Mouse (Mus musculus): ENCODE measurements around the gene Rnf223. TPM values are rescaled to one million over a fixed set of nuclear protein-coding genes. Genes with fewer than 3 reads are reported as not detected.
"Not testable (repeated sequence)": the region's sequence is repeated elsewhere in the genome, so short reads cannot be mapped to it uniquely, and the experiment has no call there.

Gene Rnf223
- polyA plus RNA-seq, 1 experiment from 2014 or later: 0.16 TPM

DNA sequence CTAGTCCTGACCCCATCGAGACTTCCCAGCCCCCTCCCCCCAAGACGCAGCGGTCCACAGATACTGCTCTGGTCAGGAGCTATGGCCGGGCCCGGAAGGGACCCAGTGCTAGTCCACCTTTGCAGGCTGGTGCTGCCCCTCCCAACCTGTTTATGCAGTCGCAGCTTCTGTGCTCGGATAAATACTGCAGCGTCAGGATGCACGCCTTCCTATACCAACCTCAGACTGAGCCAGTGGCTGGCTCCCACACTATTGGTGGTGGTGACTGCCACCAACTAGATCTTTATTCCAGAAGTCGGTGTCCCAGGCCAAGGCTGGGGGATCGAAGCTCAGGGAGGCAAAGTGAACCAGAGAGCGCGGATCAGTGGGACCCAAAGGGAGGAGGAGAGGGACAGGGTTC lies 4.8 kb downstream of the Rnf223 start:
- no peak overlapping the region for H3K4me3 ChIP-seq (ENCODE audit: low read depth, low read length)
- no peak overlapping the region for H3K4me2 ChIP-seq
- no peak overlapping the region for H3K27ac ChIP-seq (ENCODE audit: low read depth, low read length)
- H3K4me1 ChIP-seq (replicated peaks; ENCODE audit: control insufficient read depth, insufficient read depth, low read length): no peaks in the 10 kb centered on the region; the same call in 1 of the 2 replicates
- DNase-seq (ENCODE audit: low spot score) (no peak), ATAC-seq (replicated peaks; ENCODE audit: low FRiP score) (no peak; the same call in 1 of the 2 replicates)
- no peaks in the 10 kb centered on the region for H3K27me3 ChIP-seq (replicated peaks; ENCODE audit: control insufficient read depth, insufficient read depth, low read length)
- H3K9me3 ChIP-seq (ENCODE audit: control insufficient read depth, low read length): peaks cover 7% of the 10 kb centered on the region
- WGBS: 92% methylated on average over 13 of the region's 13 CpGs
- no peak overlapping the region for H3K9ac ChIP-seq (ENCODE audit: low read depth, low read length)
- no peaks in the 10 kb centered on the region for H3K36me3 ChIP-seq (ENCODE audit: control insufficient read depth, insufficient read depth, low read length)

DNA sequence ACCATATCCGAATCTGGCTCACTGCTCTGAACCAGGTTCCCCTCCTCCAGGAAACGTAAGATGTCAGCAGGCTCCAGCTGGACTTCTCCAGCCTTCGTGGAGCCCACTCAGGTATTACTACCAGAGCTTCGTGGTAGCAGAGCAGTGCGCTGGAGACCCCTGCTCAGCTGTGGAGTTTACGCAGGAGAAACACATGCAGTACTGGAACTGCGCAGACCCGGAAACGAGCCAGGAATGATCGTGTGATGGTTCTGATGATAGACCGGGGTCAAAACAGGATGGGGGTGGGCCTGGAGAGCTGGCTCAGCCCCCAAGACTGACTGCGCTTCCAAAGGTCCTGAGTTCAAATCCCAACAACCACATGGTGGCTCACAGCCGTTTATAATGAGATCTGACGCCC lies 5.5 kb downstream of the Rnf223 start:
- Histone ChIP-seq H3K4me3 (ENCODE audit: low read depth, low read length) (no peak overlapping the region), H3K36me3 (ENCODE audit: control insufficient read depth, insufficient read depth, low read length) (no peaks in the 10 kb centered on the region), H3K9me3 (ENCODE audit: control insufficient read depth, low read length) (peaks cover 7% of the 10 kb centered on the region), H3K4me1 (replicated peaks; ENCODE audit: control insufficient read depth, insufficient read depth, low read length) (no peaks in the 10 kb centered on the region; the same call in 1 of the 2 replicates), H3K9ac (ENCODE audit: low read depth, low read length) (no peak overlapping the region), H3K27me3 (replicated peaks; ENCODE audit: control insufficient read depth, insufficient read depth, low read length) (no peaks in the 10 kb centered on the region), H3K4me2 (no peak overlapping the region), H3K27ac (ENCODE audit: low read depth, low read length) (no peak overlapping the region)
- WGBS: 92% methylated on average over 14 of the region's 14 CpGs
- DNase-seq (ENCODE audit: low spot score) (peak; percentile 22), ATAC-seq (replicated peaks; ENCODE audit: low FRiP score) (no peak)

DNA sequence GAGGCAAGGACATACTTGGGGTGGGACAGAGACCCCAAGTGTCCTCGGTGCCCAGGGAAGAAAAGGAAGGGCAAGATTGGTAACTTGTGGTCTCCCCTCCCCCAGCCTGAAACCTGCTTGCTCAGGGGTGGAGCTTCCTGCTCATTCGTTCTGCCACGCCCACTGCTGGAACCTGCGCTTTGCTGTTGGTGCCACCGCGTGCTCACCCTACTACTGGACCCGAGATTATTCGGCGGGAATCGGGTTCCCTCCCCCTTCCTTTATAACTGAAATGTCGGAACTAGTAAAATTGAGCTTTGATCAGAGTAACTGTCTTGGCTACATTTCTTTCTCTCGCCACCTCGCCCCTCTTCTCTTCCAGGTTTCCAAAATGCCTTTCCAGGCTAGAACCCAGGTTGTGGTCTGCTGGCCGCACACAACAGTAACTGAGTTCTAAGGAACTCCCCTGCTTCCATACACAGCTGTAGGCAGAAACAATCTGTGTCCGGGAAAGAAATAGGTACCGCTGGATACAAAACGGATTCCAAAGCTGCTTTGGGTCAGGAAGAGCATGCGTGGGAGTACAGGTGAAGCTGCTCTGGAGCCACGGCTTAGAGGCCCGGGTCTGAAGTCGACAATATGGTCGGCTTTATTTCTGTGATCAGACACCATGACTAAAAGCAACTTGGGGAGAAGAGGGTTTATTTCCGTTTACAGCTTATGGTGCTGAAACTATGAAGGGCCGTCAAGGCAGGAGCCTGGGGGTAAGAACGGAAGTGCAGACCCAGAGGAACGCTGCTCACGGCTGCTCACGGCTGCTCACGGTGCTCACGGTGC lies 6.2 kb downstream of the Rnf223 start:
- Histone ChIP-seq H3K9ac (ENCODE audit: low read depth, low read length) (no peak overlapping the region), H3K27ac (ENCODE audit: low read depth, low read length) (no peak overlapping the region), H3K9me3 (ENCODE audit: control insufficient read depth, low read length) (peaks cover 7% of the 10 kb centered on the region), H3K4me1 (replicated peaks; ENCODE audit: control insufficient read depth, insufficient read depth, low read length) (no peaks in the 10 kb centered on the region; the same call in 1 of the 2 replicates), H3K36me3 (ENCODE audit: control insufficient read depth, insufficient read depth, low read length) (no peaks in the 10 kb centered on the region), H3K4me2 (no peak overlapping the region), H3K27me3 (replicated peaks; ENCODE audit: control insufficient read depth, insufficient read depth, low read length) (no peaks in the 10 kb centered on the region), H3K4me3 (ENCODE audit: low read depth, low read length) (no peak overlapping the region)
- peak; percentile 24 for DNase-seq (ENCODE audit: low spot score)
- 92% methylated on average over 30 of the region's 30 CpGs for WGBS
- ATAC-seq (replicated peaks; ENCODE audit: low FRiP score): no peak

DNA sequence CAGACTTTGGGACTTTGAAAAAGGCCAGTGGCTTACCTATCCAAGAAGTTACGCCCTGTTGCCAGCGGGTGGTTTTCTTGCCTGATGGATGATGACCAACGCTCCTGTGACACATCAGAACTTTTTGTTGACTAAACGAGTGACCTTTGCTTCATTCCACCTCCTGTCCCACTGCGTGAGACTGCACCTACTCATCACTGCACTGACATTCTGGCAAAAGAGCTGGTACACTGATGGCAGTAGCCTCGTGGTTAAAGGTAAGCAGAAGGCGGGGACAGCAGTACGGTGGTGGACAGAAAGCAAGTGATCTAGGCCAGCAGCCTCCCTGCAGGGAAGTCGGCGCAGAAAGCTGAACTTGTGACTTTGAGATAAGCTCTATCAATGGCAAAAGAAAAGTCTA lies 20.6 kb downstream of the Rnf223 start:
- 68% methylated on average over 10 of the region's 10 CpGs for WGBS
- not testable (repeated sequence) for H3K4me3 ChIP-seq (ENCODE audit: low read depth, low read length); ATAC-seq (replicated peaks; ENCODE audit: low FRiP score); H3K27me3 ChIP-seq (replicated peaks; ENCODE audit: control insufficient read depth, insufficient read depth, low read length); DNase-seq (ENCODE audit: low spot score); H3K36me3 ChIP-seq (ENCODE audit: control insufficient read depth, insufficient read depth, low read length); H3K4me1 ChIP-seq (replicated peaks; ENCODE audit: control insufficient read depth, insufficient read depth, low read length); H3K9ac ChIP-seq (ENCODE audit: low read depth, low read length); H3K27ac ChIP-seq (ENCODE audit: low read depth, low read length); H3K4me2 ChIP-seq; H3K9me3 ChIP-seq (ENCODE audit: control insufficient read depth, low read length)

DNA sequence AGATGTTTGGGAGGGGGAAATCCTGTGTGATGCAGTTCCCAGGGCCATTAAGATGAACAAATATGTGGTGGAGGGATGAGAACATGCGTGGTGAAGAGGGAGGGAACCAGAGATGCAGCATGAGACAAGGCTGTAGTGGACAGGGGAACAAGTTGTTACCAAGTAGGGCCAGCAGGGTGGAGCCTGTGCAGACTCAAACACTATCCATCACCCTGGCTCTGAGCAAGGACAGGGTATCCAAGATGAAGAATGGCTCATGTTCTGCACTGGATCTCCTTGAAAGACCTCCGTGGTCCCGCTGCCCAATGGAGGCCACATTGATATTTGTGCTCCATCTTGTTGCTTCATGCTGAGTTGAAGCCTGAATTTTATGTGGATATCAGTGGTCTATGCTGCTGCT lies 24.5 kb downstream of the Rnf223 start:
- no peaks in the 10 kb centered on the region for H3K36me3 ChIP-seq (ENCODE audit: control insufficient read depth, insufficient read depth, low read length)
- 91% methylated on average over 3 of the region's 3 CpGs for WGBS
- no peak overlapping the region for H3K4me2 ChIP-seq
- ATAC-seq (replicated peaks; ENCODE audit: low FRiP score): no peak
- no peak overlapping the region for H3K27ac ChIP-seq (ENCODE audit: low read depth, low read length)
- no peak overlapping the region for H3K4me3 ChIP-seq (ENCODE audit: low read depth, low read length)
- H3K27me3 ChIP-seq (replicated peaks; ENCODE audit: control insufficient read depth, insufficient read depth, low read length): no peaks in the 10 kb centered on the region
- H3K9ac ChIP-seq (ENCODE audit: low read depth, low read length): no peak overlapping the region
- H3K4me1 ChIP-seq (replicated peaks; ENCODE audit: control insufficient read depth, insufficient read depth, low read length): no peaks in the 10 kb centered on the region
- H3K9me3 ChIP-seq (ENCODE audit: control insufficient read depth, low read length): peaks cover 8% of the 10 kb centered on the region; the same call in 1 of the 2 replicates
- no peak for DNase-seq (ENCODE audit: low spot score)

DNA sequence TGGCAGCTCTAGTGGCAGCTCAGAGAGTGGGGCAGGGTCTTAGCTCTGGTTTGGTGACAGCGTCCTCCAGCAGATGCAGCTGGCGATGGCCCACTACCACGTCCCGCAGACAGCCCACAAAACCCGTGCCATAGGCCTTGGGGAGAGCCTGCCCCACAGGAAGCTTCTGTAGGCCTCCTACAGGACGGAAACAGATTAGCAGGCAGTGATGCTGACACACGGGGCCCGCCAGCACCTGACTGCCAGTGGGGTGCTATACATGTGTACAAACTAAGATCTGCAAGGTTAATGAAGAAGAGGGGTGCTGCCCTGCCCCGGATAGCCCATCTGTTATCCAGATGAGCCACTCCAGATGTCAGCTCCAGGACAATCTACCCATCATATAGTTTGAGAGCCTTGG lies 36.2 kb downstream of the Rnf223 start:
- Histone ChIP-seq H3K4me3 (ENCODE audit: low read depth, low read length) (no peak overlapping the region), H3K27me3 (replicated peaks; ENCODE audit: control insufficient read depth, insufficient read depth, low read length) (no peaks in the 10 kb centered on the region), H3K4me1 (replicated peaks; ENCODE audit: control insufficient read depth, insufficient read depth, low read length) (no peaks in the 10 kb centered on the region), H3K9ac (ENCODE audit: low read depth, low read length) (no peak overlapping the region), H3K36me3 (ENCODE audit: control insufficient read depth, insufficient read depth, low read length) (peaks cover 21% of the 10 kb centered on the region), H3K9me3 (ENCODE audit: control insufficient read depth, low read length) (peaks cover 5% of the 10 kb centered on the region), H3K4me2 (no peak overlapping the region), H3K27ac (ENCODE audit: low read depth, low read length) (no peak overlapping the region)
- WGBS: 84% methylated on average over 9 of the region's 9 CpGs
- DNase-seq (ENCODE audit: low spot score) (no peak), ATAC-seq (replicated peaks; ENCODE audit: low FRiP score) (no peak)

DNA sequence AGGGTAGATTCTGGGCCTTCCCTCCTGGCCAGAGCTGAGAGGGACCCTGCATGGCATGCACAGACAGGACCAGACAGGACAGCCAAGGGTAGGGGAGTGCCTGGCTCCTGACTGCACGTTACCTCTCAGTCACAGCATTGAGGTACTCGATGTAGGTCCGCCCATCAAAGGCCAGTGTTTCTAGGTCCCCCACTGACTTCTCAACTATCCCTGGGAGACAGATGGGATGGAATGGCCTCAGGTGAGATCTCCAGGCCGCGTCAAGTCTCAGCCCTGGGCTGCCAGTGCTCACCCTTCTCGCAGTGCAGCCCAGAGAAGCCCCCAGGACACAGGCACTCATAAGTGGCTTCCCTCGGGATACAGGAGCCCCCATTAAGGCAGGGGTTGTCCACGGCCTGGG lies 38.3 kb downstream of the Rnf223 start:
- no peak for DNase-seq (ENCODE audit: low spot score)
- H3K4me2 ChIP-seq: no peak overlapping the region
- no peaks in the 10 kb centered on the region for H3K4me1 ChIP-seq (replicated peaks; ENCODE audit: control insufficient read depth, insufficient read depth, low read length)
- H3K4me3 ChIP-seq (ENCODE audit: low read depth, low read length): no peak overlapping the region
- H3K36me3 ChIP-seq (ENCODE audit: control insufficient read depth, insufficient read depth, low read length): peaks cover 35% of the 10 kb centered on the region
- H3K9me3 ChIP-seq (ENCODE audit: control insufficient read depth, low read length): no peaks in the 10 kb centered on the region
- 86% methylated on average over 8 of the region's 8 CpGs for WGBS
- H3K9ac ChIP-seq (ENCODE audit: low read depth, low read length): no peak overlapping the region
- no peaks in the 10 kb centered on the region for H3K27me3 ChIP-seq (replicated peaks; ENCODE audit: control insufficient read depth, insufficient read depth, low read length)
- H3K27ac ChIP-seq (ENCODE audit: low read depth, low read length): no peak overlapping the region
- no peak for ATAC-seq (replicated peaks; ENCODE audit: low FRiP score)

DNA sequence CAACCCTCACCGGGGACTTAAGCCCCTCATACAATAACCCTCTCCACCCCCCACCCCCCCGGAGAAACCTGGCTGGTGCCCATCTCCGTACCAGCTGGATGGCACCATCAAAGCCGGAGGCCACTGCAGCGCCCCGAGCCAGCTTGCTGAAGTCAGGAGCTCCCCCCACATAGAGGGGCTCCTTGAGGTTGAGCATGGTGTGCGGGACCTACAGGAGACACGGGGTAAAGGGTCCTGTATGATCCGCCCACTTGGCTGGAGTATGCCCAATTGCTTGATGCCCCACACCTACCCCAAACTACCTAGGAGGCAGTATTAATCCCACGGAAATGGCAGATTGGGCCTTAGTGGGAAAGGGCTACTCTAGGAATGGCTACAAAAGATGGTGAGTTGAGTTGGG lies 38.8 kb downstream of the Rnf223 start:
- ATAC-seq (replicated peaks; ENCODE audit: low FRiP score): no peak
- no peaks in the 10 kb centered on the region for H3K9me3 ChIP-seq (ENCODE audit: control insufficient read depth, low read length)
- H3K4me2 ChIP-seq: no peak overlapping the region
- no peak overlapping the region for H3K9ac ChIP-seq (ENCODE audit: low read depth, low read length)
- no peaks in the 10 kb centered on the region for H3K27me3 ChIP-seq (replicated peaks; ENCODE audit: control insufficient read depth, insufficient read depth, low read length)
- no peak overlapping the region for H3K27ac ChIP-seq (ENCODE audit: low read depth, low read length)
- no peak for DNase-seq (ENCODE audit: low spot score)
- no peak overlapping the region for H3K4me3 ChIP-seq (ENCODE audit: low read depth, low read length)
- WGBS: 93% methylated on average over 10 of the region's 10 CpGs
- peaks cover 40% of the 10 kb centered on the region for H3K36me3 ChIP-seq (ENCODE audit: control insufficient read depth, insufficient read depth, low read length)
- no peaks in the 10 kb centered on the region for H3K4me1 ChIP-seq (replicated peaks; ENCODE audit: control insufficient read depth, insufficient read depth, low read length)

DNA sequence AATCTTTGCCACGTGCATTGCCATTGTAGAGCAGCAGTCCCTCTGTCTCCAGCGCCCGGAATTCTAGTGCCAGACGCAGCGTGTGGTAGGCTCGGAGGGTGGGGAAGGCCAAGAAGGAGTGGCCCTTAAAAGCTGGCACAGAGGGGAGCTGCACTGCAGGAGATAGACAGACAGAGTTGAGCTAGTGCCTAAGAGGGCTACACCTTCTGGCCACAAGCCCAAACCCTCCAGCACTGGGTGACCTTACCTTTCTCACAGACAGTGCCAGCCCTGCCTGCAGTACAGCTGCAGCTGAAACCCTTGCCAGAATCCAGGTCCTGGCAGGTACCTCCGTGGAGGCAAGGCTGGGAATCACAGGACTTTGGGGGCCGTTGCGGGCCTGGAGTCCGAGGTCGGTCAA lies 41.5 kb downstream of the Rnf223 start:
- Histone ChIP-seq H3K27ac (ENCODE audit: low read depth, low read length) (no peak overlapping the region), H3K9me3 (ENCODE audit: control insufficient read depth, low read length) (no peaks in the 10 kb centered on the region), H3K4me1 (replicated peaks; ENCODE audit: control insufficient read depth, insufficient read depth, low read length) (no peaks in the 10 kb centered on the region), H3K27me3 (replicated peaks; ENCODE audit: control insufficient read depth, insufficient read depth, low read length) (no peaks in the 10 kb centered on the region), H3K36me3 (ENCODE audit: control insufficient read depth, insufficient read depth, low read length) (peaks cover 61% of the 10 kb centered on the region), H3K4me2 (no peak overlapping the region), H3K9ac (ENCODE audit: low read depth, low read length) (no peak overlapping the region), H3K4me3 (ENCODE audit: low read depth, low read length) (no peak overlapping the region)
- WGBS: 96% methylated on average over 11 of the region's 11 CpGs
- ATAC-seq (replicated peaks; ENCODE audit: low FRiP score) (no peak), DNase-seq (ENCODE audit: low spot score) (no peak)
